Mouse (Mus musculus): Measurements from ENCODE around the gene Tmem209. TPM values are rescaled to one million over a fixed set of nuclear protein-coding genes. Genes with fewer than 3 reads are reported as not detected.

Tmem209 gene
- polyA plus RNA-seq (2017; shearing (Covaris generic)) = 10 to 100 TPM; 43.6 to 50.4 TPM

DNA sequence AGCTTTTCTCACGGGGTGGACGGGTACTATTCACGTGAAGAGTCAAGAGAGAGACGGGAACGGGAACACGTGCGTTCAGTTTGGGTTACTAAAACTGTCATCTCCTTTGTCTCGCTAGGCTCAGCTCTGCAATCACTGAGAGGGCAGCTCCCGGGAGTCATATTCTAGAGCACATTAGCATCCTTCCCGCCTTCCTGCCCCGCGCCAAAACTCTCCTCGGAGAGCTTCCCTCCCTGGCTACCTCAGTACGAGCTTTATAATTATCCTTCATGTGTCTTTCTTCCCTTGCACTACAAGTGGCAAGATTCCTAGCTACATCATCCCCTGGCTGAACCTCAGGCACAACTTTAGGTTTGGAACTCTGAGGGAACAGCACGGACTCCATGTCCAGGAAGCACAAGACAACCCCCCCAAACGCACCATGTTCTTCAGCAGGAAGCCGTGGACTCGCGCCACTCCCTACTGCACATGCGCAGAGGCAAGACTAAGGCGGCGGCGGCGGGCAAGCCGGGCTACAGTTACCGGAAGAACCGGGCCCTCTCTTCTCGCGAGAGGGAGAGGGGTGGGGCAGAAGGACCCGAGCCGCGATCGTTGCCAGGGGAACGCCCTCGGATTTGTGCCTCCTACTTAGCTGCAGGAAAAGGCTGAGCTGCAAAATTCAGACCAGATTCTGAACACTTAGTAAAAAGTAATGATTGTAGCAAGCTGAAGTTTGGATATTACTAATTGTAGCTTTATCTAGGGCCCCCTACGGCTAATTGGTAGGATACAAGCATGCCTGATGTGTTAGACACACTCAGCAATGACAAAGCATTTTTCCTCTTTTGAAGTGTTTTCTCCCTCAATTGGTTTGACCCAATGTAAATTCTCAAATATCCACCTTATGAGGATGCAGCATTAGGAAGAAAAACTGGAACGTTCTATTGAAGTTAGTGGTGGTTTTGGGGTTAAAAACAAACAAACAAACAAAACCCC lies at the start of gene Tmem209, which contains the start of gene Ssmem1:
TSS of gene Tmem209 (minus strand) at position 519 of the 975 bp plus-strand sequence.
TSS of gene Ssmem1 (plus strand) at position 585 of the 975 bp plus-strand sequence.

DNA sequence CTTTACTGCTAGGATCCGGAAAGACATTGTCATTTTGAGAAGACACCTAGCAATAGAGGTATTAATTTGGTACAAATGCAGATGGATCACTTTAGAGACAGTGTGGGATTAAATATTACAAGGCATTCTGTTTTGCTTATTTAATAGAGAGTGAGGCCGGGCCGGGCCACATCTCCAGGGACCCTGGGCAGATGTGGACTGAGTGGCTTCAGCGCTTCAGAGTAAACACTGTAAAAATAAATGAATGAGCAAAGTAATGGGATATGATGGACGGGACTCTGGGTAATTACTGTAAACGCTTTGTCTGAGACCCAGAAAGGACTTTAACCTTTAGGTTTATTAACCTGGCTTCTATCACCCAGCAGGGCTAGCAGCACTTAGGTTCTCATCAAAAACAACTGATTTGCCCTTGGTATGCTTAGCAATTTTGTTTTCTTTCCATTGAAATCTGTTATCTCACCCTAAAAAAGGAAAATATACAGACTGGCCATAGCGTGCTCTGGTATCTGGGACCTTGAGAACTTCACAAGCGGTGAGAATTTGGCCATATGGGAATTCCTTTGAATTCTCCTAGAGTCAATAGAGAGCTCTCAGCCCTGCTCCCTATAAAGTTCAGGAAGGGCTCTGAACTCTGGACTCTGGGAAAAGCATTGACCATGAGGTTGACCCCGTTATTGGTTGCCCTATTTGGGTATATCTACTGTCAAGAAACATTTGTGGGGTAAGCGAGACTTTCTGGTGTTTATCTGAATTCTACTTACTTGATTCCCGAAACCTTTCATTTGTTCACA lies 31.6 kb upstream of the Tmem209 start, which contains the start of gene Cpa2:
TSS of gene Cpa2 (plus strand) at position 574 of the 791 bp plus-strand sequence.

Other genes with a start within 250 kb of the Tmem209 start
- 100 to 1,000 TPM; 112 to 186 TPM for gene Ube2h, start 205.2 kb downstream of the Tmem209 start, polyA plus RNA-seq (2017; shearing (Covaris generic))
- 10 to 100 TPM; 23.3 to 31.6 TPM for gene Zc3hc1, start 118.8 kb downstream of the Tmem209 start, polyA plus RNA-seq (2017; shearing (Covaris generic))
- 10 to 100 TPM in 1 of 2 experiments, 1 to 10 TPM in 1; 9.6 to 10.3 TPM for gene Klhdc10, start 107.9 kb downstream of the Tmem209 start, polyA plus RNA-seq (2017; shearing (Covaris generic))
- under 1 TPM in 1 of 2 experiments, not detected in 1; 0.39 TPM for gene Ssmem1, start 66 bp upstream of the Tmem209 start, polyA plus RNA-seq (2017; shearing (Covaris generic))
- gene Cpa2, start 31.8 kb upstream of the Tmem209 start, polyA plus RNA-seq (2017; shearing (Covaris generic)) = under 1 TPM in 1 of 2 experiments, not detected in 1; 0.12 TPM
- under 1 TPM in 1 of 2 experiments, not detected in 1; 0.06 TPM for gene Cpa4, start 58.6 kb upstream of the Tmem209 start, polyA plus RNA-seq (2017; shearing (Covaris generic))
- not detected for gene Cpa5, start 101.2 kb upstream of the Tmem209 start, polyA plus RNA-seq (2017; shearing (Covaris generic))
- gene Cpa1, start 129.4 kb upstream of the Tmem209 start, polyA plus RNA-seq (2017; shearing (Covaris generic)) = not detected
- gene Cep41, start 184.0 kb upstream of the Tmem209 start, polyA plus RNA-seq (2017; shearing (Covaris generic)) = 10 to 100 TPM in 1 of 2 experiments, 1 to 10 TPM in 1; 7.9 to 11.0 TPM
- 1 to 10 TPM in 1 of 2 experiments, under 1 TPM in 1; 0.48 to 1.2 TPM for gene Mest, start 213.8 kb upstream of the Tmem209 start, polyA plus RNA-seq (2017; shearing (Covaris generic))

Measured in activated CD4-positive, CD25-positive, alpha-beta regulatory T cell (primary cell).